Mouse (Mus musculus) cortical plate, adult 2 months (tissue): ENCODE measurements around the gene Fam163a. TPM values are rescaled to one million over a fixed set of nuclear protein-coding genes. Genes with fewer than 3 reads are reported as not detected.

Experiments
- H3K27ac ChIP-seq: fragments of 200-500 bp; 2 replicates; pipeline ENCODE4 v1.5.1; 2012; ENCODE audit warnings: low read length, control low read depth, inconsistent platforms; ENCODE audit not compliant: insufficient read depth
- H3K4me1 ChIP-seq: fragments of 200-500 bp; 2 replicates; pipeline ENCODE4 v1.6.1; 2011; ENCODE audit warnings: low read length; ENCODE audit not compliant: control insufficient read depth, insufficient read depth
- H3K4me3 ChIP-seq: fragments of 200-500 bp; 2 replicates; pipeline ENCODE4 v1.5.1; 2011; ENCODE audit warnings: mild to moderate bottlenecking, low read length, control low read depth; ENCODE audit not compliant: insufficient read depth
- CTCF ChIP-seq: fragments of 200-500 bp; IDR thresholded peaks from 2 replicates; pipeline ENCODE4 v1.5.1; 2011; ENCODE audit warnings: mild to moderate bottlenecking, control low read depth, low read length; ENCODE audit not compliant: insufficient read depth; ENCODE audit errors: extremely low read depth
- POLR2A ChIP-seq: fragments of 200-500 bp; IDR thresholded peaks from 2 replicates; pipeline ENCODE4 v1.6.1; 2011; ENCODE audit warnings: mild to moderate bottlenecking, low read length, control low read depth; ENCODE audit not compliant: insufficient read depth; ENCODE audit errors: extremely low read depth
- polyA plus RNA-seq: library from polyadenylated mRNA; depleted of rRNA; stranded (reverse); fragments of >200 nt; gene quantifications from 2 replicates; pipeline ENCODE4 v1.2.3, GENCODE M21; 2012; rRNA removed

The Fam163a gene
- polyA plus RNA-seq, 1 experiment = 5.9 TPM

DNA sequence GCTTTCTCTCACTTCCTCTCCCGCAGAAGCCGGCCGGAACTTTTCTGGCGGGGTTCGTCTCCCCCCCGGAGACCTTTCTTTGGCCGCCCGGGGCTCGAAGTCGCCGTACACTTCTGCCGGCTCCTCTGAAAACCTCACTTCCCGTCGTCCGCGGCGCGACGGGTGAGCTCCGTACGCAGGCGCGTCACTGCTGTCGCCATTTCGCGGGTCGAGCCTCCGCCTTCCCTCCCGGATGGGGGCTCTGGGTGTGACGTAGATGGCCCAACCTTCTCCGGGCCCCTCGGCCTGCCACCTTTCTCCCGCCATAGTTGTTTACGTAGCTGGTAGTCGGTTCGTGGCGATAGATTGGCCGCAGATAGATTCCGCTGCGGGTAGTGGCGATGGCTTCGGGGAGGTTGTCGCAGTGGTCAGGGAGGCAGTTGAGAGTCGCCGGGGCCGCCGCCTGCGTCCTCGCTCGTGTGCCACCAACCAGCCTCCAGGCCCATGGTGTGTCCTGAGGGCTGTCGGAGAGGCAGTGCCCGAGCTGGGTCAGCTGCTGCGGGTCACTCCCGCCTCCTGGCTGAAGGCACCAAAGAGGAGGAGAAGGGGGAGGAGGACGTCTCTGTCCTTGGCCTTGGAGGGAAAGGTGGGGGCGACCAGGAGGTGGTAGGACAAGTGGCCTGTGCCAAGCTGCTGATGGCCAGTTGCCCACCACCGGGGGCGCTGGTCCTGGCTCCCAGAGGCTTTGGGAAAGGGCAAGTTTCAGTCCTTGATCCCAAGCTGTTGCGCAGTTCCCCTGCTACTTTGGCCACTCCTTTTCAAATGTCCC lies 168.7 kb downstream of the Fam163a start, which contains the start of gene Tor1aip1:
Tor1aip1 (minus strand) TSS at position 551 of the 808 bp plus-strand sequence.
- Histone ChIP-seq H3K4me3 (peak within 1 kb of the TSS; percentile 75), H3K27ac (peak within 1 kb of the TSS; percentile 99), H3K4me1 (peaks cover 1% of the 10 kb centered on the region; the same call in 1 of the 2 replicates)
- TF ChIP-seq CTCF (peak; percentile 60), POLR2A (peak; percentile 86)

DNA sequence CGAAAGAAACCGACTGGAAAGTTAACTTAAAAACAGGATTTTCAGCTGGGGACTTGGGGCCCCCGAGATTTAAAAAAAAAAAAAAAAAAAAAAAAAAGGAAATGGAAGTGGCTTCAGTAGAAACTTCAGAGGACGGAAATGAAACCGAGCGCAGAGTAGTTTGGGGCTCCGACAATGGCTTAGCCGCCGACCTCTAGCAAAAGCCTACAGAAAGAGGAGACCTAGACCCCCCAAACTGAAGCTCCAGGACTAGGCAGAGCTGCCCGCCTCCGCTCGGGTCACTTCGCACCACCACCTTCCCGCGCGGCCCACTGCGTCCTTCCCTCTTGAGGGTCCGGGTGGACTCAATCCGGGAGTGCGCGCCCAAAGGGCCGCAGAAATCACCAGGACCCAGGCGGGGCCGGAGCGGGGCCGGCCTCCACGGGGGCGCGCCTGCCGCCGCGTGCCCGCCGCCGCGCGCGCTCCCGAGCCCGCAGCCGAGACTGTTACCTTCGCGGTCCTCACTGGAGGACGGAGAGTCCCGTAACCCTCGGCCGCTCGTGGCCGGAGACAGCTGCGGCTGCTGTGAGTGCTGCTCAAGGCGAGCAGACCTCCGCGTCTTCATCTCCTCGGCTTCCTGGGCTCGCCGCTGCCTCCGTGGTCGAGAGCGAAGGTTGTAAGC lies 169.4 kb downstream of the Fam163a start, which contains the start of gene Tor1aip2:
Tor1aip2 (plus strand) TSS at position 135 of the 661 bp plus-strand sequence.
- no peak for TF ChIP-seq CTCF
- peak; percentile 59; the same call in 1 of the 2 replicates for TF ChIP-seq POLR2A

DNA sequence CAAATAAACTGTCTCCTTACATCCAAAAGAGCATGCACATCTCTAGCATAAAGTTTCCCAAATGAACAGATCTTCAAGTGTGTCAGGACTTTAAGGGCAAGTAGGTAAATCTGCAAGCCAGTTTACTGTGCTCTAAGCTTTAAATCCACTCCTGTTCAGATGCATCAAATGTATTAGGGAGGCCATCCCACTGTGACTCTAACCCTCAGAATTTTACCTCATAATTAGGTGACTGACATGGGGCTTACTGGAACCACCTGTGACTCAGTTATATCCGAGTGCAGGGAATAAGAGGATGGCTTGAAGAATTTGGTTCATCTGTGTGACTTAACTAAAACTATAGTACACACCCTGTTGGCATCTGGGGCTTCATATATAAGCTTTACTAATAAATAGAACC lies 170.2 kb downstream of the Fam163a start:
- Histone ChIP-seq H3K4me3 (peak overlapping the region; percentile 75; the same call in 1 of the 2 replicates), H3K4me1 (peaks cover 1% of the 10 kb centered on the region; the same call in 1 of the 2 replicates), H3K27ac (no peak overlapping the region)
- no peak for TF ChIP-seq POLR2A
- TF ChIP-seq CTCF = no peak

More for the DNA sequence above, 169.4 kb downstream of the Fam163a start, which contains the start of gene Tor1aip2:
- Histone ChIP-seq H3K4me1 (peaks cover 1% of the 10 kb centered on the region; the same call in 1 of the 2 replicates), H3K4me3 (peak within 1 kb of the TSS; percentile 75), H3K27ac (peak within 1 kb of the TSS; percentile 99)

DNA sequence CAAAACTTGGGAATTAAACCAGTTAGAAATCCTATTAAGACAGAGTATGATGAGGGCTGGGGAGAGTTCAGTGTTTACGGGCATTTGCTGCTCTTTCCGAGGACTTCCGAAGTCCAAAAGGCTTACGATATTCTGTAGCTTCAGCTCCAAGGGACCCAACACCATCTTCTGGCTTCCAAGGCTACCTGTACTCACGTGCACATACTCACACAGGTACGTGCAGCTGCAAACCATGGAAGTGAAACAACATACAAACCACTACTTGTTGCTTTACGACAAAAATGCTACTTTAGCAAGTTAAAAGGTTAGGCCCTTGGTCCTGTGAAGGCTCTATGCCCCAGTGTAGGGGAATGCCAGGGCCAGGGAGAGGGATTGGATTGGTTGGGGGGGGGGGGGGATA lies 170.9 kb downstream of the Fam163a start:
- H3K4me1 ChIP-seq = peaks cover 1% of the 10 kb centered on the region; the same call in 1 of the 2 replicates
- H3K4me3 ChIP-seq = no peak overlapping the region
- no peak overlapping the region for H3K27ac ChIP-seq
- no peak for TF ChIP-seq CTCF
- TF ChIP-seq POLR2A = no peak

- peaks cover 3% of the 10 kb centered on the region; the same call in 1 of the 2 replicates for H3K4me1 ChIP-seq
- no peak for TF ChIP-seq CTCF
- TF ChIP-seq POLR2A = no peak
Measured at GRCm38 (mm10) chr1:156028340-156028975, 176.4 kb downstream of the Fam163a start.

GRCm38 (mm10) chr1:156027849-156028248 lies 177.0 kb downstream of the Fam163a start:
- Histone ChIP-seq H3K4me1 (peaks cover 3% of the 10 kb centered on the region; the same call in 1 of the 2 replicates), H3K4me3 (no peak overlapping the region), H3K27ac (no peak overlapping the region)
- no peak for TF ChIP-seq CTCF
- TF ChIP-seq POLR2A = no peak

More at GRCm38 (mm10) chr1:156028340-156028975, 176.4 kb downstream of the Fam163a start:
- Histone ChIP-seq H3K4me3 (no peak overlapping the region), H3K27ac (no peak overlapping the region)

Other genes starting within 250 kb of the Fam163a start
- 10.9 and 11.4 TPM in 2 replicates for gene Cep350, start 231.8 kb downstream of the Fam163a start, polyA plus RNA-seq
- gene Tor1aip2, start 169.6 kb downstream of the Fam163a start, polyA plus RNA-seq = 48.4 and 49.5 TPM in 2 replicates
- 17.9 and 18.2 TPM in 2 replicates for gene Tor1aip1, start 168.5 kb downstream of the Fam163a start, polyA plus RNA-seq
- gene Tdrd5, start 98.6 kb upstream of the Fam163a start, polyA plus RNA-seq = 1.7 and 1.9 TPM in 2 replicates
- gene Nphs2, start 105.7 kb upstream of the Fam163a start, polyA plus RNA-seq = 0.15 and 0.19 TPM in 2 replicates
- gene Gm2000, start 161.0 kb upstream of the Fam163a start, polyA plus RNA-seq = 51.0 and 55.6 TPM in 2 replicates
- 0.49 and 0.77 TPM in 2 replicates for gene Axdnd1, start 216.1 kb upstream of the Fam163a start, polyA plus RNA-seq